Mouse (Mus musculus) CH12.LX (cell line): ENCODE results near the gene Foxp1. TPM values are rescaled to one million over a fixed set of nuclear protein-coding genes. Genes with fewer than 3 reads are reported as not detected.

Source experiments
- DNase-seq: peaks from one replicate; pipeline ENCODE4 v3.0.0-alpha.2; 2013; ENCODE audit errors: extremely low read depth
- H3K27ac ChIP-seq: 2 replicates; pipeline ENCODE4 v1.5.1; 2012; ENCODE audit warnings: low read depth, mild to moderate bottlenecking, control low read depth, moderate library complexity; ENCODE audit not compliant: insufficient read depth
- H3K27me3 ChIP-seq: replicated peaks from 2 replicates; pipeline ENCODE3; 2012; ENCODE audit warnings: inconsistent platforms
- H3K36me3 ChIP-seq, 2 experiments: replicated peaks in 1 of 2; 2 replicates each; pipeline versions ENCODE3 to v1.6.1; 2012; ENCODE audit warnings: inconsistent platforms in 1 of 2, low read length in 1 of 2, mild to moderate bottlenecking in 1 of 2, mixed read lengths in 1 of 2, moderate library complexity in 1 of 2; ENCODE audit not compliant: control insufficient read depth in 1 of 2, insufficient read depth in 1 of 2
- H3K4me1 ChIP-seq, 2 experiments: 2 replicates each; pipeline ENCODE4 v1.6.1; 2012; ENCODE audit warnings: inconsistent platforms in 1 of 2, moderate library complexity in 1 of 2; ENCODE audit not compliant: insufficient read depth in 2 of 2, control insufficient read depth in 1 of 2
- H3K4me2 ChIP-seq: 2 replicates; pipeline ENCODE4 v1.6.1; 2012; ENCODE audit warnings: low read depth, mild to moderate bottlenecking, control low read depth; ENCODE audit not compliant: poor library complexity, insufficient read depth, severe bottlenecking
- H3K4me3 ChIP-seq, 3 experiments: fragments of 150-350 bp in 1 of 3; sonication (generic) in 1 of 3; replicated peaks in 1 of 3; 2 replicates each; pipeline versions ENCODE3 to v1.5.1; 2011 to 2012; ENCODE audit warnings: low read depth in 2 of 3, low read length in 2 of 3, mild to moderate bottlenecking in 2 of 3, moderate library complexity in 2 of 3, control low read depth in 1 of 3, improper control_type of control experiment in 1 of 3, inconsistent platforms in 1 of 3, mixed read lengths in 1 of 3; ENCODE audit not compliant: poor library complexity in 1 of 3
- H3K79me2 ChIP-seq: replicated peaks from 2 replicates; pipeline ENCODE4 v1.6.1; 2012; ENCODE audit warnings: mild to moderate bottlenecking, moderate library complexity; ENCODE audit not compliant: control insufficient read depth, poor library complexity, insufficient read depth, severe bottlenecking; ENCODE audit errors: extremely low read depth
- H3K9ac ChIP-seq: 2 replicates; pipeline ENCODE4 v1.6.1; 2012; ENCODE audit warnings: low read depth, mild to moderate bottlenecking, control low read depth, moderate library complexity; ENCODE audit not compliant: insufficient read depth
- H3K9me3 ChIP-seq: replicated peaks from 2 replicates; pipeline ENCODE3; 2012; ENCODE audit warnings: low read length, inconsistent platforms, mixed read lengths
- BHLHE40 ChIP-seq: IDR thresholded peaks from 2 replicates; pipeline ENCODE4 v1.6.1; 2011; ENCODE audit warnings: mild to moderate bottlenecking, low read depth, low read length, improper control_type of control experiment
- CTCF ChIP-seq, 2 experiments: IDR thresholded peaks in 1 of 2; conservative IDR thresholded peaks in 1 of 2; 2 replicates each; pipeline ENCODE4 v1.5.1; 2011 to 2012; ENCODE audit warnings: low read depth in 2 of 2, low read length in 2 of 2, improper control_type of control experiment in 1 of 2, inconsistent platforms in 1 of 2, mild to moderate bottlenecking in 1 of 2, moderate library complexity in 1 of 2
- E2F4 ChIP-seq: IDR thresholded peaks from 2 replicates; pipeline ENCODE4 v1.6.1; 2011; ENCODE audit warnings: low read depth, low read length, improper control_type of control experiment; ENCODE audit not compliant: insufficient replicate concordance
- EP300 ChIP-seq: IDR thresholded peaks from 2 replicates; pipeline ENCODE4 v1.6.1; 2011; ENCODE audit warnings: low read length, improper control_type of control experiment
- GABPA ChIP-seq: IDR thresholded peaks from 2 replicates; pipeline ENCODE4 v1.6.1; 2012; ENCODE audit warnings: low read depth, low read length, improper control_type of control experiment, inconsistent platforms; ENCODE audit not compliant: insufficient replicate concordance
- IRF4 ChIP-seq: IDR thresholded peaks from 2 replicates; pipeline ENCODE4 v1.6.1; 2014; ENCODE audit warnings: low read depth, mild to moderate bottlenecking, inconsistent platforms, low read length, improper control_type of control experiment
- KAT2A ChIP-seq: IDR thresholded peaks from 2 replicates; pipeline ENCODE4 v1.6.1; 2012; ENCODE audit warnings: low read length, improper control_type of control experiment, inconsistent platforms; ENCODE audit not compliant: insufficient replicate concordance
- MYC ChIP-seq: IDR thresholded peaks from 2 replicates; pipeline ENCODE4 v1.6.1; 2011; ENCODE audit warnings: low read depth, mild to moderate bottlenecking, improper control_type of control experiment, low read length
- PAX5 ChIP-seq: IDR thresholded peaks from 2 replicates; pipeline ENCODE4 v1.6.1; 2012; ENCODE audit warnings: low read length, inconsistent platforms, mixed read lengths
- RAD21 ChIP-seq: IDR thresholded peaks from 2 replicates; pipeline ENCODE4 v1.6.1; 2011; ENCODE audit warnings: low read depth, mild to moderate bottlenecking, low read length, improper control_type of control experiment, moderate library complexity
- RCOR1 ChIP-seq: conservative IDR thresholded peaks from 2 replicates; pipeline ENCODE4 v1.6.1; 2012; ENCODE audit warnings: low read depth, mild to moderate bottlenecking, inconsistent platforms, low read length, improper control_type of control experiment
- SIN3A ChIP-seq: IDR thresholded peaks from 2 replicates; pipeline ENCODE4 v1.6.1; 2012; ENCODE audit warnings: low read length, improper control_type of control experiment, inconsistent platforms
- SMC3 ChIP-seq: IDR thresholded peaks from 2 replicates; pipeline ENCODE4 v1.6.1; 2011; ENCODE audit warnings: low read depth, low read length, improper control_type of control experiment
- UBTF ChIP-seq: IDR thresholded peaks from 2 replicates; pipeline ENCODE4 v1.6.1; 2012; ENCODE audit warnings: low read depth, mild to moderate bottlenecking, inconsistent platforms, low read length, improper control_type of control experiment, moderate library complexity
- USF1 ChIP-seq: IDR thresholded peaks from 2 replicates; pipeline ENCODE4 v1.6.1; 2014; ENCODE audit warnings: low read depth, mild to moderate bottlenecking, inconsistent platforms, low read length, improper control_type of control experiment
- USF2 ChIP-seq: conservative IDR thresholded peaks from 2 replicates; pipeline ENCODE4 v1.6.1; 2011; ENCODE audit warnings: low read depth, low read length, improper control_type of control experiment
- ZC3H11A ChIP-seq: IDR thresholded peaks from 2 replicates; pipeline ENCODE4 v1.6.1; 2012; ENCODE audit warnings: low read depth, mild to moderate bottlenecking, inconsistent platforms, low read length, improper control_type of control experiment
- ZMIZ1 ChIP-seq: IDR thresholded peaks from 2 replicates; pipeline ENCODE4 v1.6.1; 2012; ENCODE audit warnings: low read depth, mild to moderate bottlenecking, inconsistent platforms, low read length, improper control_type of control experiment
- ZNF384 ChIP-seq: IDR thresholded peaks from 2 replicates; pipeline ENCODE4 v1.6.1; 2012; ENCODE audit warnings: low read depth, low read length, improper control_type of control experiment, inconsistent platforms
- dilution Hi-C: fragments of 300-500 bp; cut with MboI; formaldehyde crosslinking; loops from 2 replicates; pipeline ENCODE4 v1.14.3; 2020; ENCODE audit warnings: low sequenced_read_pairs; ENCODE audit not compliant: extremely low pct_unique_long_range_greater_than_20kb, extremely low pct_ligation_motif_present
- in situ Hi-C: fragments of 300-500 bp; cut with MboI; formaldehyde crosslinking; loops from 3 replicates; pipeline ENCODE4 v1.14.3; 2019; ENCODE audit warnings: low sequenced_read_pairs, low pct_ligation_motif_present, low pct_unique_long_range_greater_than_20kb, mixed read lengths
- polyA plus RNA-seq: library from polyadenylated mRNA; unstranded; fragments of >175 nt; gene quantifications from 2 replicates; pipeline ENCODE4 v1.2.1, GENCODE M21; 2012; ENCODE audit warnings: low read depth; ENCODE audit not compliant: insufficient read length
- total RNA-seq, 2 experiments: library from RNA; depleted of rRNA; stranded (reverse); fragments of 300-350 nt in 1 of 2; fragments of >200 nt in 1 of 2; gene quantifications; 2 replicates each; pipeline ENCODE4 v1.2.3; 2012 to 2014

Foxp1 gene
- total and polyA plus RNA-seq, 3 experiments = 66.5 to 105 (median 87.4) TPM

DNA sequence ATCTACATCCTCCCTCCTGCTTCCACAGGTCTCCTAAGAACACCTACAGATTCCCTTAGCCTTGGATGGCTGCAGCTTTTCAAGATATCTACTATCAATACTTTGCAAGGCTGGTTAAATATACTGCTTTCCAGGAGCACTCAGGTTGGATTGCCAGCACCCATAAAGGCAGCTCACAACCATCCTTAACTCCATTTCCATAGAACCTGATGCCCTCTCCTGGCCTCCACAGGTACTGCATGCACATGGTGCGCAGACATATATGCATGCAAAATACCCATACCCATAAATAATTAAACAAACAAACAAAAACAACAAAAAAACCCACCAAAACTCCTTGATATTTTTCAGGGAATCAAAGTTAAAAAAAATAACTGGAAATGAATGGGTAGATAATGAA lies 514.0 kb downstream of the Foxp1 start:
- Histone ChIP-seq H3K27ac (no peak overlapping the region), H3K79me2 (peaks cover 46% of the 10 kb centered on the region), H3K9me3 (peaks cover 10% of the 10 kb centered on the region), H3K36me3 (peaks cover 68 to 97% of the 10 kb centered on the region in 2 experiments), H3K4me2 (no peak overlapping the region), H3K27me3 (no peaks in the 10 kb centered on the region), H3K4me1 (peaks cover 5 to 34% of the 10 kb centered on the region in 2 experiments; a peak in 3 of 4 replicates), H3K9ac (no peak overlapping the region), H3K4me3 (no peak overlapping the region)
- in situ Hi-C loops = no loop called here
- TF ChIP-seq USF1 (no peak), IRF4 (no peak), ZC3H11A (no peak), PAX5 (no peak), SIN3A (no peak), SMC3 (peak; percentile 18), MYC (no peak), ZNF384 (no peak), RCOR1 (no peak), USF2 (no peak), E2F4 (no peak), CTCF (conservative IDR thresholded peaks at IDR 0.05 in 1 of 2, IDR thresholded peaks at IDR 0.05 in 1 of 2; ENCODE audit: low read depth in 2 of 2, low read length in 2 of 2) (peak; percentile 24 to 40; a peak in 3 of 4 replicates), RAD21 (peak; percentile 10), EP300 (no peak), GABPA (no peak)
- dilution Hi-C loops = no loop called here
- no peak for DNase-seq

DNA sequence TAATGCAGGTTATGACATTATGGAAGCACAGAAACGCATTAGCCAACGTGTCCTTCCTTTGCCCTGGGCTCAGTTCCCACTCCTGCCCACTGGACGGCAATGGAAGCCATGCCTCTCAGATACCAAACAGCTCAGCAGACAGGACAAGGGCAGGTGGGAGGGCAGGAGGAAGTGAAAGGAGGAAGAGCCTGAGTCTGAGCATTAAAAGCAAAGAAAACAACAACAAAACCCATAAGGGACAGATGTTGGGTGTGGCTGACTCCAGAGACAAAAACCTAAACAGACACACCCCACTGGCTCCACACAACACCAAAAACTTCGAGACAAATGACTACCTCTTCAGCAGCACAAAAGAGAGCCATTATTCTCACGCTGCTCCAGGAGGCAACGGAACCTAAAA lies 515.0 kb downstream of the Foxp1 start:
- peaks cover 69 to 97% of the 10 kb centered on the region in 2 experiments for H3K36me3 ChIP-seq
- dilution Hi-C loops = no loop called here
- no peak overlapping the region for H3K9ac ChIP-seq
- peaks cover 5 to 28% of the 10 kb centered on the region in 2 experiments; a peak in 3 of 4 replicates for H3K4me1 ChIP-seq
- TF ChIP-seq ZMIZ1 (no peak), KAT2A (no peak), IRF4 (peak; percentile 44; the same call in 1 of the 2 replicates), UBTF (no peak), BHLHE40 (no peak), EP300 (peak; percentile 63)
- TF ChIP-seq, all 38 proteins: peak for 2
- H3K27ac ChIP-seq = peak overlapping the region; percentile 9; the same call in 1 of the 2 replicates
- no peaks in the 10 kb centered on the region for H3K27me3 ChIP-seq
- in situ Hi-C loops = no loop called here
- peaks cover 41% of the 10 kb centered on the region for H3K79me2 ChIP-seq
- H3K9me3 ChIP-seq = peaks cover 10% of the 10 kb centered on the region
- DNase-seq = no peak
- no peak overlapping the region for H3K4me3 ChIP-seq
- no peak overlapping the region for H3K4me2 ChIP-seq
